Mouse (Mus musculus) heart, adult 18-20 months (tissue): ENCODE measurements around the gene Olfr140. TPM values are rescaled to one million over a fixed set of nuclear protein-coding genes. Genes with fewer than 3 reads are reported as not detected.

Experiments
- DNase-seq, 2 experiments: peaks; one replicate each; pipeline ENCODE4 v3.0.0; 2021 to 2022; ENCODE audit warnings: mixed read lengths in 1 of 2
- long read RNA-seq, 2 experiments: library from polyadenylated mRNA; stranded (forward); transcript quantifications; one replicate each; pipeline ENCODE4 v2.0.0; 2021
- total RNA-seq, 2 experiments: library from RNA; stranded (reverse); gene quantifications; 2 replicates each; pipeline ENCODE4 v1.2.3; 2021

The Olfr140 gene
- not detected for total RNA-seq
- long read RNA-seq, experiment 1, result 0 reads
- long read RNA-seq, experiment 2, result 0 reads

- DNase-seq, result no peak
These were observed at the start of gene Olfr140 for GRCm38 (mm10) chr2:90063494-90063893. Gene Olfr140 (minus strand): TSS chr2:90063594.

GRCm38 (mm10) chr2:90070065-90070464 is 6.7 kb upstream of the Olfr140 start:
- DNase-seq, result no peak

GRCm38 (mm10) chr2:90035037-90035436 is 28.4 kb downstream of the Olfr140 start, which contains the start of gene Olfr1265:
Gene Olfr1265 (plus strand): TSS chr2:90035337.
- DNase-seq, result no peak

GRCm38 (mm10) chr2:90025477-90025876 is 37.9 kb downstream of the Olfr140 start, which contains the start of gene Olfr1264:
Gene Olfr1264 (minus strand): TSS chr2:90025577.
- no peak for DNase-seq

- no peak for DNase-seq
These were observed 51.6 kb downstream of the Olfr140 start, which contains the start of gene Olfr1263 for GRCm38 (mm10) chr2:90011831-90012230. Gene Olfr1263 (plus strand): TSS chr2:90012131.

- DNase-seq, result no peak
These were observed 63.5 kb downstream of the Olfr140 start, which contains the start of gene Olfr1262 for GRCm38 (mm10) chr2:89999845-90000244. Gene Olfr1262 (plus strand): TSS chr2:90000145.

Other genes with a start within 250 kb of the Olfr140 start
- not detected for gene Olfr1256, start 222.0 kb downstream of the Olfr140 start, total RNA-seq
- not detected for gene Olfr48, start 215.4 kb downstream of the Olfr140 start, total RNA-seq
- gene Olfr1257, start 185.2 kb downstream of the Olfr140 start, total RNA-seq, result not detected
- gene Olfr1258, start 136.3 kb downstream of the Olfr140 start, total RNA-seq, result not detected
- gene Olfr1259, start 114.9 kb downstream of the Olfr140 start, total RNA-seq, result not detected
- not detected for gene Olfr1260, start 89.3 kb downstream of the Olfr140 start, total RNA-seq
- gene Olfr1261, start 72.4 kb downstream of the Olfr140 start, total RNA-seq, result not detected
- gene Olfr1262, start 63.4 kb downstream of the Olfr140 start, total RNA-seq, result not detected
- not detected for gene Olfr1263, start 51.5 kb downstream of the Olfr140 start, total RNA-seq
- gene Olfr1264, start 38.0 kb downstream of the Olfr140 start, total RNA-seq, result not detected
- gene Olfr1265, start 28.3 kb downstream of the Olfr140 start, total RNA-seq, result not detected
- gene Olfr1269, start 57.8 kb upstream of the Olfr140 start, total RNA-seq, result not detected
- not detected for gene Olfr32, start 78.7 kb upstream of the Olfr140 start, total RNA-seq
- gene Olfr1270, start 89.5 kb upstream of the Olfr140 start, total RNA-seq, result not detected
- not detected for gene Olfr1506, start 160.9 kb upstream of the Olfr140 start, total RNA-seq
- not detected for gene Olfr142, start 194.0 kb upstream of the Olfr140 start, total RNA-seq
- gene Olfr1271, start 207.4 kb upstream of the Olfr140 start, total RNA-seq, result not detected
- gene Olfr1272, start 229.2 kb upstream of the Olfr140 start, total RNA-seq, result not detected